Mouse (Mus musculus) T-cell, adult 2 months (primary cell): ENCODE results near the gene Olfr832.
"Not testable (repeated sequence)": the region's sequence is repeated elsewhere in the genome, so short reads cannot be mapped to it uniquely, and the experiment has no call there.

Experiments used
- DNase-seq: peaks from one replicate; pipeline ENCODE4 v3.0.0; 2022; ENCODE audit warnings: low spot score

Gene Olfr832

DNA sequence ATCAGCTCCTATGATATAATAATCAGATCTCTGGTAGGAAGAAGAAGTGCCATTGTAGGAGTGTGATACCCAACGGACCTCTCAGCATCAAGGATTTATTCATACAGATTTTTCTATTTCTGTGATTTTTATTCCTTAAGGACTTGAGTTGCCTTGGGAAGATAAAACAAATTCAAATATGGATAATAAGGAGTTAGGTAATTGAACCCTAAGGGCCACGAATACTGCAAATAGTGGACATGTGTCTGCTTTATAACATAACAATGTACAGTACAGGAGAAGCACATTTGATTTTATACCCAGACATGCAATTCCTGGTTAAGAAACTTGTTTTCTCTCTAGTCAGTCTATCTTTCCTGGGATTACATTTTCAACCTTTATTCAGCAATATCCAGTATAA lies at the start of gene Olfr832:
Olfr832 (plus strand) TSS at position 301 of the 400 bp plus-strand sequence.
- not testable (repeated sequence) for DNase-seq

GRCm38 (mm10) chr9:18907699-18908098 lies 29.2 kb upstream of the Olfr832 start:
- DNase-seq, result not testable (repeated sequence)

DNA sequence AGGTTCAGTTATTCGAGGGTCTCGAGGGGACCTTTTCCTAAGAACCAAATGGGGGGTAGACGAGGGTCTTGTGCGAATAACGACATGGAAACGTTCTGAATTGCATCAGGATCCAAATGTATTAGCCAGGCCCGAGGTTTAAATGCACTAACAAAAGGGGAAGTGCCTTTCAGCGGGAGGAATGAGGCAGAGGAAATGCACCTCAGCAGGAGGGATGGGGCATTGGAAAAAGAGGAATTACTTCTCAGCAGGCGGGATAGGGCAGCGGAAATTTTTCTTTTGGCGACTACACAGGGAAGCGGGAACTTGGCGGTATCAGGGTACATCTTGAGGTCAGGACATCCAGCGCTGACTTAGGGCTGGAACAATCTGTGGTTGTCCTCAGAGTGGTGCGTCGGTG lies 9.0 kb upstream of the Olfr832 start:
- DNase-seq, result not testable (repeated sequence)

DNA sequence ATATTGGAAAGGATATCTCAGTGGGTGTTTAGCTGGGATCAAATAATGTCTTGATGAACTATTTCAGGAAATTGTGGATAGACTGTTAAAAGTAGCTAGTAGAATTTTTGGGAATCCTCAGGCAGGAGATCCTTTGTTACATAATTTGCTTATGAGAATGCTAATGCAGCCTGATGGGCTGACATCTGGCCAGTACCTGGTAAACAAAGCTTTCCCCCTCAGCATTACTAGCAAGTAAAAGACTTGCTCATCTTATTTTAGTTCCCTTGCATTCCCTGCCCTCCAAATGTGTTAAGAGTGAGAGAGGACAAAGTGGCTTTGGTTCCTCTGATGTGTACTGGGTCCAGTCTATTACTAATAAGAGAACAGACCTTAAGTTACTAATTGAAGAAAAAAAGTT lies 25.1 kb downstream of the Olfr832 start:
- no peak for DNase-seq

- no peak for DNase-seq
Measured at GRCm38 (mm10) chr9:18987690-18988089, 50.8 kb downstream of the Olfr832 start, which contains the start of gene Olfr834. Olfr834 (plus strand) TSS chr9:18987990.
